Mouse (Mus musculus) hematopoietic stem cell, adult 5-6 weeks (primary cell): Measurements from ENCODE around the gene Pxylp1. TPM values are rescaled to one million over a fixed set of nuclear protein-coding genes. Genes with fewer than 3 reads are reported as not detected.
A peak's percentile ranks its signal among the peaks of the same experiment; 100 is the strongest.

ENCODE experiments used
- ATAC-seq, 2 experiments: fragments of 125-278 bp in 1 of 2; replicated peaks in 1 of 2; 2 replicates each; pipeline ENCODE4 v1.8.0; 2016 to 2017; ENCODE audit warnings: inconsistent platforms in 2 of 2, mild to moderate bottlenecking in 2 of 2, moderate number of reproducible peaks in 2 of 2, low read depth in 1 of 2, moderate TSS enrichment in 1 of 2; ENCODE audit not compliant: low FRiP score in 2 of 2, poor library complexity in 2 of 2, severe bottlenecking in 2 of 2, insufficient read depth in 1 of 2, low TSS enrichment in 1 of 2
- total RNA-seq: library from RNA; stranded (forward); fragments of 172-1452, 232-1000 nt; gene quantifications from 2 replicates; pipeline ENCODE4 v1.2.3, GENCODE M21; 2017

Gene Pxylp1
- total RNA-seq, 1 experiment from 2014 or later = 28.9 TPM

GRCm38 (mm10) chr9:96869542-96869941 lies 22.9 kb downstream of the Pxylp1 start:
- ATAC-seq = no peak

GRCm38 (mm10) chr9:96868546-96868945 lies 23.9 kb downstream of the Pxylp1 start:
- ATAC-seq = no peak

GRCm38 (mm10) chr9:96867165-96867564 lies 25.3 kb downstream of the Pxylp1 start:
- no peak for ATAC-seq

GRCm38 (mm10) chr9:96866196-96866595 lies 26.3 kb downstream of the Pxylp1 start:
- ATAC-seq = no peak

GRCm38 (mm10) chr9:96865473-96866050 lies 26.9 kb downstream of the Pxylp1 start:
- ATAC-seq = no peak

- 0 out of 4 replicates have a peak, but pooled peaks of 1 of the 2 experiments have one; percentile 8 for ATAC-seq
Measured at GRCm38 (mm10) chr9:96863539-96863938, 28.9 kb downstream of the Pxylp1 start.

GRCm38 (mm10) chr9:96862836-96863235 lies 29.6 kb downstream of the Pxylp1 start:
- ATAC-seq = no peak

GRCm38 (mm10) chr9:96861092-96861487 lies 31.4 kb downstream of the Pxylp1 start:
- peak; percentile 71 to 79 for ATAC-seq

GRCm38 (mm10) chr9:96860380-96861091 lies 31.9 kb downstream of the Pxylp1 start:
- ATAC-seq = no peak

GRCm38 (mm10) chr9:96859027-96859426 lies 33.4 kb downstream of the Pxylp1 start:
- ATAC-seq = no peak

- no peak for ATAC-seq
Measured at GRCm38 (mm10) chr9:96857838-96858237, 34.6 kb downstream of the Pxylp1 start.

- no peak for ATAC-seq
Measured at GRCm38 (mm10) chr9:96853300-96854186, 38.9 kb downstream of the Pxylp1 start.

- no peak for ATAC-seq
Measured at GRCm38 (mm10) chr9:96851634-96852033, 40.8 kb downstream of the Pxylp1 start.

GRCm38 (mm10) chr9:96851036-96851435 lies 41.4 kb downstream of the Pxylp1 start:
- no peak for ATAC-seq

GRCm38 (mm10) chr9:96849012-96849411 lies 43.5 kb downstream of the Pxylp1 start:
- no peak for ATAC-seq

- ATAC-seq = no peak
Measured at GRCm38 (mm10) chr9:96846361-96846760, 46.1 kb downstream of the Pxylp1 start.

- no peak for ATAC-seq
Measured at GRCm38 (mm10) chr9:96844798-96845209, 47.7 kb downstream of the Pxylp1 start.

GRCm38 (mm10) chr9:96839376-96839775 lies 53.1 kb downstream of the Pxylp1 start:
- no peak for ATAC-seq
